Mouse (Mus musculus) kidney, adult 2 months (tissue): ENCODE data around the gene Rbfox1.

Source experiments
- CTCF ChIP-seq: fragments of 200-500 bp; conservative IDR thresholded peaks from 2 replicates; pipeline ENCODE4 v1.5.1; 2011; ENCODE audit warnings: low read depth, mild to moderate bottlenecking, control low read depth, low read length, moderate library complexity, mixed read lengths; ENCODE audit not compliant: insufficient read depth, insufficient read length
- POLR2A ChIP-seq: fragments of 200-500 bp; IDR thresholded peaks from one replicate; pipeline ENCODE4 v1.6.1; 2011; ENCODE audit warnings: low read depth, low read length, control low read depth

DNA sequence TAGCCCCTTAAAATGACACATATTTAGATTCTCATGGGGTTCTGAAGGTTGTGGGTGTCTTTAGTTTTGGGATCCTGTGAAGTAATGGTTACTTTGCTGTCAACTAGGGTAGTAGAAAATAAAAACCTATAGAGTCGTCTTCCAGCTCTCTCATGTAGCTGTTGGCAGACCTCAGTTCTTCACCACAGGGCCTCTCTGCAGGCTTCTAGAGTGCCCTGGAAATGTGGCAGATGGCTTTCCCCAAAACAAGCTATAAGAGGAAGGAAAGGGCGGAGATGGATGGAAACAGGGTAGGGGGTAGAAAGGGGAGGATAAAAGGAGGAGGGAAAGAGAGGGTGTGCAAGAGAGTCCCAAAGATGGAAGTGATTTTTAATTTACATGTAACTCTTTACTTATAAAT is 539.6 kb downstream of the Rbfox1 start:
- TF ChIP-seq CTCF (no peak), POLR2A (no peak)
